Mouse (Mus musculus) liver, adult 2 months (tissue): ENCODE data around the gene Fgf4.

Source experiments
- CTCF ChIP-seq: fragments of 200-500 bp; IDR thresholded peaks from 2 replicates; pipeline ENCODE4 v1.5.1; 2011; ENCODE audit warnings: low read depth, low read length, control low read depth
- POLR2A ChIP-seq: fragments of 200-500 bp; IDR thresholded peaks from 2 replicates; pipeline ENCODE4 v1.6.1; 2011; ENCODE audit warnings: low read length, control low read depth; ENCODE audit not compliant: insufficient read depth; ENCODE audit errors: extremely low read depth

- TF ChIP-seq POLR2A: no peak
- TF ChIP-seq CTCF: no peak
These were observed 4.2 kb downstream of the Fgf4 start for GRCm38 (mm10) chr7:144851321-144851720.
